Mouse (Mus musculus) large intestine, adult 2 months (tissue): ENCODE measurements around the gene Nrip2. TPM values are rescaled to one million over a fixed set of nuclear protein-coding genes. Genes with fewer than 3 reads are reported as not detected.

Source experiments
- DNase-seq: peaks from one replicate; pipeline ENCODE4 v3.0.0-alpha.2; 2012; ENCODE audit warnings: low read depth, low spot score
- WGBS: fragments of 180-500 bp; shearing (Covaris S2); methylation state at CpG from one replicate; pipeline ENCODE4 v1.1.7; 2018; 5-methylcytosine and 5-hydroxymethylcytosine counted together
- polyA plus RNA-seq: library from polyadenylated mRNA; depleted of rRNA; stranded (reverse); fragments of >200 nt; gene quantifications from 2 replicates; pipeline ENCODE4 v1.2.3, GENCODE M21; 2012

Gene Nrip2
- polyA plus RNA-seq, 1 experiment = 0.51 TPM

DNA sequence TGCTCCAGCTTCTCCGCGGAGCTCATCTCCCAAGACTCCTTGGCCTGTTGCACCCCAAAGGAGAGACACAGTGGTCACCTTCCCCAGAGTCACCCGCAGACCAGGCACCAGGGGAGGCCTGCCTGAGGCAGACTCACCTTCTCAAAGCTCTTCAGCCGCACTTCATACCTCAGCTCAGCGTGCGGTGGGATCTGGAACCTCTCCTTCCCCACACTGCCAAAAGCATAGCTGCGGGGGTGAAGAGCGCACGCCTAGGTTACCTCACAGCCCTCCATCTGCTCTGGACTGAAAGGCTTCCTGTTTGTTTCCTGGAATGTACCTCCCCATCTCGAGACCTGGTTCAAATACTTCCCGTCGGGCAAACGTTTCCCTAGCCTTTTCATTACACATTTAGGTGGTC lies 34.5 kb downstream of the Nrip2 start:
- WGBS = 91% methylated on average over 13 of the region's 13 CpGs
- DNase-seq = no peak

DNA sequence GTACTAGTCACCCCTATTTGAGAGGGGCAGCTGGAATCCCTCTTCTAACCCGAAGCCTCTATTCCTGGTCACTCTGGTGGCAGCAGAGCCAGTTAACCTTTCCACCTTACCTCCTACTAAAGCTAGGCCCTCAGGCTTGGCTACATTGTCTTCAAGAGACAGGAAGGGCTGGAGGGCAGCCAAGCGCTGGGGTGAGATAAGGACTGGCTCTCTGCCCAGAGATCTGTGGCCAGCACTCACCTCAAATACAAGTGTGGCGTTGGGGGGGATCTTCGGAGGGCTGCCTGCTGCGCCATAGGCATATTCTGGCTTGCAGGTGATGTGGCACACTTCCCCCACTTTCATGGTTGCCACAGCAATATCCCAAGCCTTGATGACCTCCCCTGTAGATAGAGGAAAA lies 36.4 kb downstream of the Nrip2 start:
- WGBS = 30% methylated on average over 5 of the region's 5 CpGs
- no peak for DNase-seq

DNA sequence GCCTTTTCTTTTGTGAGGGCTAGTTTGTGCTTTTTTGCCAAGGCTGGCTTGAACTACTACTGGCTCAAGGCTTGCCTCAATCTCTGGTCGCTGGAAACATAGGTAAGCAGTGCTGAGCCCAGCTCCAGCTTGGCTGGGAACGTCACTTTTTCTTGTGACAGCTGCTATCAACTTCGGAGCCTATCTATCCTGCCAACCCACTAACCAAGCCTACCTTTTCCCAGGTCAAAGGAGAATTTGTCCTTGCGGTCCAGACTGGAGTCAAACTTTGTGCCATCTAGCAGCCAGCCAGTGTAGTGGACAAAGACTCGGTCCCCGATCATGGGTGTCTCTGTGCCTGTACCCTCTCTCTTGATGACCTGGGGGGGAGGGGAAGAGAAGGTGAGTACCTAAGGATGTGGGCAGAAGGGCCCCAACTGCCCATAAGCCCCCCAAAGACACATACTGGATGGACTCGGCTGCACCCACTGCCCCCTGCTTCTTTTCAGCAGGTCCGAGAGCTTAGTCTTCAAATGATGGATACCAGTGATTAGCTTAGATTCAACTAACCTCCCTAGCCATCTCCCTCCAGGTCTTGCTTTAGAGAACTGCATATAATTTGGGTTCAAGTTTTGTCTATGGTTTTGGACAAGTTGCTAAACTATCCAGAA lies 37.4 kb downstream of the Nrip2 start:
- 64% methylated on average over 8 of the region's 8 CpGs for WGBS
- no peak for DNase-seq

DNA sequence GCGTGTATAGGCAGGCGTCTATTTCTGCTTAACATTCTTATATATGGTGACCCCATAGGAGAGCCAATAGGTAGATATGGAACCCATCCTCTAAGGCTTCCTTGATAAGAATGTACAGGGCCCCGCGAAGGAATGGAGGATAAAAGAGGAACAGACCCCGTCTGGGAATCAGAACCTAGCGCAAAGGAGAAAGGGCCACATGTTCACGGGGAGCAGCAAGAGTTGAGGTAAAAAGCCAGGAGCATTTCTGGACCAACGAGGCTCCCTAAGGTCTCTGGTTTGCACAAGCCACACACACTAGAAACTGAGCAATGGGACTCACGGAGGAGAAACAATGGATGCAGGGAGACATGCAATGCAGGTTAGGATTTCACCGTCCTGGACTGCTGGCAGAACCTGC lies 38.2 kb downstream of the Nrip2 start:
- DNase-seq = no peak
- 5% methylated on average over 10 of the region's 10 CpGs for WGBS

DNA sequence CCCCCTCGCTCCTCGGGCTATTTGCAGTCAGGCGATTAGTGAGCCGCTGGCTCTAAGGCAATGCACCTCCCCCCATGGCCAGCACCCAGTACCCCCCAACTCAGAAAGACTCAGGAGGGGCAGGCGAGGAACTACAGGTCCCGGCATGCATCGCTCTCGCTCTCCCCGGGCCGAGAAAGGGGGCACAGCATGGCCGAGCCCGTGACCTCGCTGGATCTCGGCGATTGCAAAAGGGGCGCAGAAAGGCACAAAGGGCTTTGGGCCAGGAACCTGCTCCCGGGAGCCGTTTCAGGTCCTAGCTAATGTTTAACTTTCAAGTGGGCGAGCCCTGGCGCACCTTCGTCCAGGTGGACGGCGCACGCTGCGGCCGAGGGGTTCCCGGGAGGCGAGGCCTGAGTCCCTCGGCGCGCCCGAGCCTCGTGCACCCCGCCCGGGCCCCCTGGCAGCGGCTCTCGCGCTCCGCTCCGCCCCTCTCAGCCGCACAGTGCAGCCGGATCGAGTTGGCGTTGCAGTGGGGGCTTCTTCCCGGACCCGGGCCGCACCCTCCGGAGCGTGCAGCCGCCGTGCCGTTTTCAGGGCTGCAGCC lies 38.7 kb downstream of the Nrip2 start:
- under 1% methylated on average over 52 of the region's 52 CpGs for WGBS
- DNase-seq = no peak

DNA sequence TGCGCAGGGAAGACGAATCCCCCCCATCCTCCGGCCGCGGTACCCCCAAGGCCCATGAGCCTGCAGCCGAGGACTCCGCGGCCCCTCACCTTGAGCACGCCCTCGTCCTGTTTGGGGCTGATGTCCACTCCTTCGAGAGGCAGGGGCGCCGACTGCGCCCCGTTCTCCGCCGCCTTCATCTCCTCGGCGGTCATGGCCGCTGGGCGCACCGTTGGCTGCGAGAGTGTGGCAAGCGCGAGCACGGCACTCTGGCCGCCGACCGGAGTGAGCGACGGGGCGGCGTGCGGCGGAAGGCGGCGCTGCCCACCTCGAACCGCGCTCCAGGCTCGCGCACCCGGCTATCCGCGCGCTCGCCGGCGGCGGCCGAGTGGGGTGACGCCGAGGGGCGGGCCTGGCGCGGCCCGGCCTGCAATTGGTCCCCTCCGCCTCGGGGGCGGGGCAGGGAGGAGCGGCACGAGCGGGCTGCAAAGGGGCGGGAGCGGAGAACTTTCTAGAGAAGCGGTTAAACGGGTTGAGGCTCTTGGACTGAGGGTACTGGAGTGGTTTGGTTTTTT lies 39.3 kb downstream of the Nrip2 start, which contains the start of gene Fkbp4:
Gene Fkbp4 (minus strand): TSS at position 361 of the 554 bp plus-strand sequence.
- WGBS = 1% methylated on average over 67 of the region's 67 CpGs
- DNase-seq = no peak

DNA sequence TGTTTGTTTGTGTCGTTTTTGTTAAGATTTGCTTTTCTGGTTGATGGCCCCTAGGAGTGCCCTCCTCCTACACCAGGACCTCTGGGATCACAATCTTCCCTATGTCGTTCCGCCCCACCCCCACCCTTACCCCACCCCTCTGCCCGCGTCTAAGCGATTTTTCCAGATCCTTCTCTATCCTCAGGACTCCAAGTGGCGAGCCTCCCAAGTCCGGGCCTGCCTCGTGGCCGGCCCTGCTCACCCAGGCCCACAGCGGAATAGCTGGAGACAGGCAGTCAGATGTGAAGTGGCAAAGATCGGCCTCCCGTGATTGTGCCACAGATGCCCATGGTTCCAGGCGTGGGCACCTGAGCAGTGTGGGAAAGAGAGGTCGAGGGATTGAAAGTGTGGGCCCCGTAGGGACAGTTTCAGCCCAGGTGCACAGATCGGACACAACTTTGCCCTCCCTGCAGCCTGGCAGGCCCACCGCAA lies 39.8 kb downstream of the Nrip2 start:
- 7% methylated on average over 18 of the region's 18 CpGs for WGBS
- DNase-seq = no peak

DNA sequence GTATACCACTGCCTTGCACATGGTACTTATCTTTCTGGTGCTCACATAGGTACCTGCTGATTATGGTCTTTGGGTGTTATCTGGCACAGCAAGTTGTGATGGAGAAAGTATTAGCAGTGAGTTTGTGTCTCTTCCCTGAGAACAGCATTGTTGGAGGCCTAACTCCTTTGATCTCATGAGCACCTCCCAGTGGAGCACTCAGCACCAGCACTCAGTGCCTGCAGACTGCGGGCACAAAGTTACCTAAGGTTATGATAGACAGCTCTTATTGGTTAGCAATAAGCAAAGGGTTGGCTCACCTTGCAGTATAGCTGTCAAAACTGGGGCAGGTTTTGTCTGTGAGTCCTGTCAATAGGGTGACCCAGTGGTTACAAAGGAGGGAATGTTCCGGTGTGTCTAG lies 41.1 kb downstream of the Nrip2 start:
- DNase-seq = no peak
- WGBS = 80% methylated on average over 2 of the region's 2 CpGs

DNA sequence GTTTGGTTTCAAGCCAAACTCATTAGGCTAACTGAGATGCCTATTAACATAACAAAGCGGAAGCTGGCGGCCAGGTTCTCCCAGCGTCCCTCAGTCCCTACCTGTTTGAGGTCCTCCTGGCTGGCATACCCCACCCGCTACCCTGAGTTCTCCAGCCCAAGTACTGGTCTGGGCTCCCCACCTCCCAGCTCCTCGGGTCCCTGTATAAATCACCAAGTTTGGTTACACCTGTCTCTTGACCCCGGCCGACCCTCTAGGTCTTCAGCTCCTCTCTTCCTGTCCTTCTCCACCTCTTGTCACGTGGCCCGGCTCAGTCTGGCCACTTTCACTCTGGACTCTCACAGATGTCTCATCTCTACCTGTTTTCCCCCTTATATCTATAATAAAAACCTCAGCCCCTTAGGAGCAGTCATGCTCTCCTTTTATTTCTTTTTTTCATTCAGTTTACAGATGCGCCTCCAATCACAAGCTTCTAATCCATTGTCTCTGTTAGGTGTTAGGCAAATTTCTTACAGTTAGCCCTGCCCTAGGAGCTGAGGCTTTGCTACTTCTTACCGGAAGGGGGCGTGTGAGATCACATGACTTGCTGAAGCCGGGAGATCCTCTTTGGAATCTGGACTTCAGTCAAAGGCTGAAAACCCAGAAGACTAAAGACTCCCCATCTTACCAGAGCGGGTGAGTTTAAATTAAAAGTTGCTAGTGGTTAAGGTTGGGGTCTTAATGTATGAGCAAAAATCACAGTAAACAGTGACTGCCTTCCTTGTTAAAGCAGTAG lies 46.9 kb downstream of the Nrip2 start:
- no peak for DNase-seq
- WGBS = 26% methylated on average over 14 of the region's 14 CpGs

DNA sequence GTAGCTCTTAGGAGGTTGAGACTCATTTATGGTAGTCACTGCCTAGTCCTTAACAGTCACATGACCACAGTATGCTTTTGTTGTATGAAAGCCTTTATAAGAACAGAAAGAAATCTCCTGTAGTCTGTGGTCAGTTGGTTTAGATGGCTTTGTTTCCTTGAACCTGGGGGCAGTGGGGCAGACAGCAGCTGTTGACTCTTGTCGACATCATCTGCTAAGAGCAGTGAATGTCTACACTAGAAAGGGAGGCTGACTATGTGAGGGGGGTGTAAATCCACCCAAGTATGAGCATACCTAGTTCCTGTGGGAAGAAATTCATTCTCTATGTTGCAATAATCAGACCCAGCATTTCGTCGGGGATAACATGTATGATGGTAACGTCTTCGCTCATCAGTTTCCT lies 48.0 kb downstream of the Nrip2 start:
- WGBS = 96% methylated on average over 5 of the region's 5 CpGs
- DNase-seq = no peak

DNA sequence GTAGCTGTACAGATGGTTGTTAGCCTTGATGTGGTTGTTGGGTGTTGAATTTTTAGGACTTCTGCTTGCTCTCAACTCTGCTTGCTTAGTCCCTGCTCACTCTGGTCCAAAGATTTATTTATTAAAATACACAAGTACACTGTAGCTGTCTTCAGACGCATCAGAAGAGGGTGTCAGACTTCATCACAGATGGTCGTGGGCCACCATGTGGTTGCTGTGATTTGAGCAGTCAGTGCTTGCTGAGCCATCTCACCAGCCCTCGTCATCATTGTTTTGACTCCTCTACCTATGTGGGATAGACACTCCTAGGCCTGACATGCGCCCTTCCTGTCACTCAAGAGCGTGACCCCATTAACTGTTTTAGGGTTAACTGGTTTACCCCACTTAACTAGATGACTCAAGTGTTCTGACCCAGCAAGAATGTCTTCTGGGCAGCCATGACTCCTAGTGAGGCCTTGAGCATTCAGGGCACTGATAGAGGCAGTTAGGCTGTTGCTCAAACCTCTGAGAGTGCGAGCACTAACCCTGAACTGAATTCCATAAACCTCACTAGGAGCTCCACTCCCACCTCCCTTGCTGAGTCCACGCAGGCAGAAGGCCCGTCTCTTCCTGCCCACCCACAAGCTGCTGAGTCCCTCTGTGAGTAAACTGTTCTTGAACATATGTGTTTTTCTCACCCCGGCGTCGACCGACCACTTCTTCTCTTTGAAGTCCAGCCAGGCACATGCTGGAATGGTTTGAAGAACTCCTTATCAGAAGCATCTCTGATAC lies 56.9 kb downstream of the Nrip2 start:
- WGBS = 74% methylated on average over 12 of the region's 12 CpGs

DNA sequence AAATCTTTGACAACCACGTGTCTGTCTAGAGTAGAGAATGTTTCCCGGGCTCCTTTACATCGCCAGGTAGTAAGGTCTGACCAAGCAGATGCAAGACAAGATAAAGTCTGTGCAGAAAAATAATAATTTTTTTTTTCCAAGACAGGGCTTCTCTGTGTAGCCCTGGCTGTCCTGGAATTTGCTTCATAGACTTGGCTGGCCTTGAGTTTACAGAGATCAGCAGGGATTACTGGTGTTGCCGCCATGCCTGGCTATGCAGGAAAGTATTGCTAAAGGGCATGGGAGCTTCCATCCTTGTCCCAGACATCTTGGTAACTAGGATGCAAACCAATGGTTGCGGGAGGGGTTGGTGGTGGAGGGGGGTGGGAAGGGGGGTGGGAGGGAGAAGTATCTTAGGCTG lies 58.1 kb downstream of the Nrip2 start:
- WGBS = 76% methylated on average over 5 of the region's 5 CpGs
- DNase-seq = no peak

More for the DNA sequence above, 56.9 kb downstream of the Nrip2 start:
- DNase-seq = no peak

DNA sequence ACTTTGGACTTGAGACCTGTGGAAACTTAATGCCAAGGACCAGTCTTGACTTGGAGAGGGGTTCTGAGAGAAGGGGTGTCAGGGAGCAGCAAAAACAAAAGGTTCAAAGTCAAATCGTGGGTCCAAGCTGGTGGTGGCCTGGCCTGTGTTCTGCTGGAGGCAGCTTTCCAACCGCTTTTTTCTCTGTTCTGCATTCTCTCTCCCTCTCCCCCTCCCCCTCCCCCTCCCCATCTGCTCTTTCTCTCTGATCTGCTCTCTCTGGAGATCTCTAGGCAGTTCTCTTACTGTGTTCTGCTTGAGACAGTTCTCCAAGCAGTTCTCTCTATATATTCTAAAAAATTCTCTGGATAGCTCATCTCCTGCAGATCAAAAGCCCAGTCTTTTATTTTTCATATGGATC lies 61.2 kb downstream of the Nrip2 start:
- DNase-seq = no peak
- WGBS = 64% methylated on average over 2 of the region's 2 CpGs

DNA sequence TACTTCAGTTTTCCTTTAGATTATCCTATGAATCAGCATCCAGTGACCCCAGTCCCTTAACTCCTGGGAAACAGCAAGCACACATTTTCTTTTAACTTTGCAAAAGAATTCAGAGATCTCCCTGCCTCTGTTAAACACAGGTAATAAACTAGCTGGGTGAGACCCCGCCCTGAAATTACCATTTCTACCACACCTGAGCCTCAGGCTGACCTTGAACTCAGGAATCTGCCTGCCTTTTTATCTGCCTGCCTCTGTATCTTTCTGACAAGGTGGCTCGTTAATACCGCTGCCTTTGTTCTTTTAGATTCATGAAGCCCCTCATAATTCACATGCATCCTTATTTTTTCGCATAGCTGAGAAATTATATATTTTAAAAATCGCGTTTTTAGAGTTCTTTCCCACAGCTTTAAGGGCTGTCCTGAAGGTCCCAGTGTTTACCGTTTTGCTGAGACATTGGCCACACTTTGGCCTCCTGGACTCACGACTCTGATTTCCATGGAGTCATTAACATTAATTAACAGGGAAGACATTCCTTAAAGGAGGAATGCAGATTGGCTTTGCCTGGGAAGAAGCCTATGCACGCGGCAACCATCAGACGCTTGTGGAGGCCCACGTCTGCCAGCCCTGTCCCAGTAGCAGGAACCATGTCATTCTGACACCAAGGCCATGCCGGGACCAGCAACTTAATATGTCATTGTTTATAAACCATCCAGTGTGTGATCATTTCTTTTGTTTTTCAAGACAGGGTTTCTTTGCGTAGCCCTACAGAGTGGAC lies 61.8 kb downstream of the Nrip2 start:
- no peak for DNase-seq
- 85% methylated on average over 14 of the region's 14 CpGs for WGBS

DNA sequence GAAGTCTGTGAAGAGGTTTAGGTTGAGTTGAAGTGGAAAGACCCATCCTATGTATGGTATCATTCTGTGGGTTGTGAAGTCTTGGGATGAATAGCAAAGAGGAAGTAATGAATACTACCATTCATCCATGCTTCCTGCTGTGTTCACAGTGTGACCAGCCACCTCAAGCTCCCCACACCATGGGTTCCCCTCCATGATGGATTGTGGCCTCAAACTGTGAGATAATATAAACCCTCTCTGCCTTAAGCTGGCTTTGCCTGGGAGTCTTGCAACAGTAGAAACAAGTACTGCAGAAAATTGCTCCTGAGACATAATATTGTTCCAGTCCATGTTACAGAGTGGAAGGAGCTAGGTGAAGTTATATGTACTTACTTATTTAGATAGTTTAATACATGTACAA lies 62.5 kb downstream of the Nrip2 start:
- no peak for DNase-seq

DNA sequence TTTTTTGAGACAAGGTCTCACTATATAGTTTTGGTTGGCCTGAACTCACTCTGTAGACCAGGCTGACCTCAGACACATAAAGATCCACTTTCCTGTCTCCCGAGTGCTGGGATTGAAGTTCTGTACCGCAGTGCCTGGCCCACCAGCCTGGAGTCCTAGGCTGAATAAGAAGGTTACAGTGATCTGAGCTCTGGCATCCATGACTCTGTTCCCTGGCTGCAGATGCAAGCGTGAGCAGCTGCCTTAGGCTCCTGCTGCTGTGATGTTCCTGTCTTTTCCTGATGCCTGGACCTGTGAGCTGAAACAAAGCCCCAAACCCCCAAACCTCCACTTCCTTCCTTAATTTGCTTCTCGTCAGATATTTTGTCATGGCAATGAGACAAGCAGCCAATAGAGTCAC lies 65.9 kb downstream of the Nrip2 start:
- 85% methylated on average over 4 of the region's 4 CpGs for WGBS
- no peak for DNase-seq
